Mouse (Mus musculus): ENCODE results near the gene Tmem214. TPM values are rescaled to one million over a fixed set of nuclear protein-coding genes. Genes with fewer than 3 reads are reported as not detected.

The Tmem214 gene
- polyA plus RNA-seq, 1 experiment = 29.1 TPM

- H3K27ac ChIP-seq (ENCODE audit: control insufficient read depth, insufficient read depth, low read depth, low read length, poor library complexity) = no peak overlapping the region
Measured at GRCm38 (mm10) chr5:30839731-30840130, 28.1 kb upstream of the Tmem214 start.

GRCm38 (mm10) chr5:30841896-30842295 is 25.9 kb upstream of the Tmem214 start:
- 69% methylated on average over 3 of the region's 3 CpGs for WGBS

More at GRCm38 (mm10) chr5:30839731-30840130, 28.1 kb upstream of the Tmem214 start:
- Histone ChIP-seq H3K4me3 (replicated peaks; ENCODE audit: control insufficient read depth, low read depth, low read length) (no peak overlapping the region), H3K4me1 (ENCODE audit: control insufficient read depth, insufficient read depth, low read length) (no peaks in the 10 kb centered on the region; the same call in 1 of the 2 replicates)
- TF ChIP-seq POLR2A (IDR thresholded peaks at IDR 0.05; ENCODE audit: borderline replicate concordance, control insufficient read depth, low read depth, low read length) = no peak
- TF ChIP-seq CTCF (IDR thresholded peaks at IDR 0.05; ENCODE audit: control insufficient read depth, insufficient read depth, low read length) = no peak
- 76% methylated on average over 2 of the region's 2 CpGs for WGBS

GRCm38 (mm10) chr5:30849891-30850555 is 17.8 kb upstream of the Tmem214 start:
- H3K4me3 ChIP-seq (replicated peaks; ENCODE audit: control insufficient read depth, low read depth, low read length) = no peak overlapping the region
- TF ChIP-seq POLR2A (IDR thresholded peaks at IDR 0.05; ENCODE audit: borderline replicate concordance, control insufficient read depth, low read depth, low read length) (no peak), CTCF (IDR thresholded peaks at IDR 0.05; ENCODE audit: control insufficient read depth, insufficient read depth, low read length) (no peak)
- 60% methylated on average over 6 of the region's 6 CpGs for WGBS
- H3K4me1 ChIP-seq (ENCODE audit: control insufficient read depth, insufficient read depth, low read length) = peaks cover 3% of the 10 kb centered on the region; the same call in 1 of the 2 replicates
- H3K27ac ChIP-seq (ENCODE audit: control insufficient read depth, insufficient read depth, low read depth, low read length, poor library complexity) = no peak overlapping the region

More at GRCm38 (mm10) chr5:30841896-30842295, 25.9 kb upstream of the Tmem214 start:
- Histone ChIP-seq H3K27ac (ENCODE audit: control insufficient read depth, insufficient read depth, low read depth, low read length, poor library complexity) (no peak overlapping the region), H3K4me1 (ENCODE audit: control insufficient read depth, insufficient read depth, low read length) (no peaks in the 10 kb centered on the region; the same call in 1 of the 2 replicates), H3K4me3 (replicated peaks; ENCODE audit: control insufficient read depth, low read depth, low read length) (no peak overlapping the region)
- TF ChIP-seq CTCF (IDR thresholded peaks at IDR 0.05; ENCODE audit: control insufficient read depth, insufficient read depth, low read length) = no peak
- TF ChIP-seq POLR2A (IDR thresholded peaks at IDR 0.05; ENCODE audit: borderline replicate concordance, control insufficient read depth, low read depth, low read length) = no peak

DNA sequence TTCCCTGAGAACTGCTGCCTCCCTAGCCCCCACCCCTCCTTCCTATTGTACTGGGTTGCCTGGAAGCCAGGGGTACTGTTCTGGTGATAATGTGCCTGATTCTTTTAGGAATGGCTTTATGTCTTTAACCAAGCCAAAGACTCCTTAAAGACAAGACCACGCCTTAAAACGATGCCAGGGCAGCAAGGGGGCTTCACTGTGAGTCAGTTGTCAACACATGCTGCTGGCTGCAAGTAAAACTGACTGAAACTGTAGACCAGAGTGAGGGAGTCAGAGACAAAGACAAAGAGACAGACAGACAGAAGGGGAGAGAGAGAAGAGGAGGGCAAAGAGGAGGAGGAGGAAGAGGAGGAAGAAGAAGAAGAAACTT is 17.3 kb upstream of the Tmem214 start:
- no peak for TF ChIP-seq POLR2A (IDR thresholded peaks at IDR 0.05; ENCODE audit: borderline replicate concordance, control insufficient read depth, low read depth, low read length)
- TF ChIP-seq CTCF (IDR thresholded peaks at IDR 0.05; ENCODE audit: control insufficient read depth, insufficient read depth, low read length) = no peak
- 70% methylated on average over 2 of the region's 2 CpGs for WGBS

GRCm38 (mm10) chr5:30853522-30853921 is 14.3 kb upstream of the Tmem214 start:
- Histone ChIP-seq H3K27ac (ENCODE audit: control insufficient read depth, insufficient read depth, low read depth, low read length, poor library complexity) (no peak overlapping the region), H3K4me3 (replicated peaks; ENCODE audit: control insufficient read depth, low read depth, low read length) (no peak overlapping the region), H3K4me1 (ENCODE audit: control insufficient read depth, insufficient read depth, low read length) (peaks cover 3% of the 10 kb centered on the region; the same call in 1 of the 2 replicates)
- 84% methylated on average over 4 of the region's 4 CpGs for WGBS
- no peak for TF ChIP-seq POLR2A (IDR thresholded peaks at IDR 0.05; ENCODE audit: borderline replicate concordance, control insufficient read depth, low read depth, low read length)
- TF ChIP-seq CTCF (IDR thresholded peaks at IDR 0.05; ENCODE audit: control insufficient read depth, insufficient read depth, low read length) = no peak

More for the DNA sequence above, 17.3 kb upstream of the Tmem214 start:
- H3K27ac ChIP-seq (ENCODE audit: control insufficient read depth, insufficient read depth, low read depth, low read length, poor library complexity) = no peak overlapping the region
- no peak overlapping the region for H3K4me3 ChIP-seq (replicated peaks; ENCODE audit: control insufficient read depth, low read depth, low read length)
- H3K4me1 ChIP-seq (ENCODE audit: control insufficient read depth, insufficient read depth, low read length) = peaks cover 3% of the 10 kb centered on the region; the same call in 1 of the 2 replicates

DNA sequence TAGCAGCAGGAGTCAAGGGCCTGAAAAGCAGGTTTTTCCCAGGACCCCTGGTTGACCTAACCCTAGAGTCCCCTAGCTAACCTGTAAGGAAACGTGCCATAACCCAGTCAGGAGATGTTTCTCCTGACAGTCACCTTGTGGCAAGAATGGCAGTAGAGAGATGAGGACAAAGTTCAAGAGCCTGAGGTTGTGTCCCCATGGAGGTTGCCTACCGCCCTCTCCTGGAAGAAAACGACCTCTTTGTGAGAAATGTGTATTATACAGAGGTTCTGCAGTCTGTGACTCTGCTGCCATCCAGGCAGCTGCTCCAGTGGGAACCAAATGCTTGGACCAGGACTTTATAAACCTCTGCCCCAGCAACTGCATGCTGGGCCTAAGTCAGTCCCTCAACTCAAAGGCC is 12.1 kb upstream of the Tmem214 start:
- no peak overlapping the region for H3K4me3 ChIP-seq (replicated peaks; ENCODE audit: control insufficient read depth, low read depth, low read length)
- 57% methylated on average over 3 of the region's 3 CpGs for WGBS

DNA sequence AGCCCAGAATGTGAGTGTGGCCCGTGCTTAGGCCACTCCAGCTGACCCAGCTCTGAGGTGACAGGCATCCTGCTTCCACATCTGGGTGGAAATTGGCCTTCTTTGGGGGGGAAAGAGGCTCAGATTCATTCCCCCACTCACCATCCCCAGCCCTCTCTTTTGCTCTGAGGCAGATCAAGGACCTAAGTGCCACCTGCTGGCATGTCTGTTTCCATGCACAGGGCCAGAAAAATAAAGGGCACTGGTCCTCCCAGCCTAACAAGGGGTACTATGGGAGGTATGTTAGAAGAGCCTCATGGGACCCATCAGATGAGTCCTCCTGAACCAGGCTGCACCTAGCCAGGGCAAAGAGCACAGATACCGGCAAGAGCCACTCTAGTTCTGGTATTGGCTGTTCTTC is 11.7 kb upstream of the Tmem214 start:
- Histone ChIP-seq H3K4me3 (replicated peaks; ENCODE audit: control insufficient read depth, low read depth, low read length) (no peak overlapping the region), H3K4me1 (ENCODE audit: control insufficient read depth, insufficient read depth, low read length) (no peaks in the 10 kb centered on the region), H3K27ac (ENCODE audit: control insufficient read depth, insufficient read depth, low read depth, low read length, poor library complexity) (no peak overlapping the region)
- TF ChIP-seq POLR2A (IDR thresholded peaks at IDR 0.05; ENCODE audit: borderline replicate concordance, control insufficient read depth, low read depth, low read length) = no peak
- TF ChIP-seq CTCF (IDR thresholded peaks at IDR 0.05; ENCODE audit: control insufficient read depth, insufficient read depth, low read length) = no peak
- 79% methylated on average over 2 of the region's 2 CpGs for WGBS

More for the DNA sequence above, 12.1 kb upstream of the Tmem214 start:
- 0 out of 2 replicates have a peak, but pooled peaks have one; percentile 14 for TF ChIP-seq CTCF (IDR thresholded peaks at IDR 0.05; ENCODE audit: control insufficient read depth, insufficient read depth, low read length)
- no peak for TF ChIP-seq POLR2A (IDR thresholded peaks at IDR 0.05; ENCODE audit: borderline replicate concordance, control insufficient read depth, low read depth, low read length)
- Histone ChIP-seq H3K4me1 (ENCODE audit: control insufficient read depth, insufficient read depth, low read length) (no peaks in the 10 kb centered on the region), H3K27ac (ENCODE audit: control insufficient read depth, insufficient read depth, low read depth, low read length, poor library complexity) (no peak overlapping the region)

DNA sequence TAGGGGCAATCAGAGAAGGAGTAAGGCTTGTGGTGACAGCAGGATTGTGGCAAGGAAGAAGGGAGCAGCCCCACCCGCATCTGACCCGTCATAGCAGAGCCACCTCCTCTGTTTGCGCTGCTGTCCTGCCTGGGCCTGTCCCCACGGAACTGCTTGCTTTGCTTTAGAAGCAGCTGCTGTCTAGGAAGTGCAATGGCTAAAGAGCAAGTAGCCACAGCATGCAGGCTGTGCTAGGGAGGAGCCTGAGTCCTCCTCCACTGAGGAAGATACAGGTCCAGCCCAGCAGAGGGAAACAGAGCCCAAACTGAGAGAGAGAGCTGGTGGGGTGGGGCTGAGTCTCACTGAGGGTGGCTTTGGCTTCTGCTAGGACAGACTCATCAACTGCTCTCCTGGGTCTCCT is 4.0 kb upstream of the Tmem214 start:
- no peak overlapping the region for H3K27ac ChIP-seq (ENCODE audit: control insufficient read depth, insufficient read depth, low read depth, low read length, poor library complexity)
- H3K4me3 ChIP-seq (replicated peaks; ENCODE audit: control insufficient read depth, low read depth, low read length) = no peak overlapping the region
- TF ChIP-seq POLR2A (IDR thresholded peaks at IDR 0.05; ENCODE audit: borderline replicate concordance, control insufficient read depth, low read depth, low read length) = no peak
- no peak for TF ChIP-seq CTCF (IDR thresholded peaks at IDR 0.05; ENCODE audit: control insufficient read depth, insufficient read depth, low read length)
- 59% methylated on average over 4 of the region's 4 CpGs for WGBS
- H3K4me1 ChIP-seq (ENCODE audit: control insufficient read depth, insufficient read depth, low read length) = peaks cover 1% of the 10 kb centered on the region
